Mouse (Mus musculus): ENCODE results near the gene Zswim4.

DNA sequence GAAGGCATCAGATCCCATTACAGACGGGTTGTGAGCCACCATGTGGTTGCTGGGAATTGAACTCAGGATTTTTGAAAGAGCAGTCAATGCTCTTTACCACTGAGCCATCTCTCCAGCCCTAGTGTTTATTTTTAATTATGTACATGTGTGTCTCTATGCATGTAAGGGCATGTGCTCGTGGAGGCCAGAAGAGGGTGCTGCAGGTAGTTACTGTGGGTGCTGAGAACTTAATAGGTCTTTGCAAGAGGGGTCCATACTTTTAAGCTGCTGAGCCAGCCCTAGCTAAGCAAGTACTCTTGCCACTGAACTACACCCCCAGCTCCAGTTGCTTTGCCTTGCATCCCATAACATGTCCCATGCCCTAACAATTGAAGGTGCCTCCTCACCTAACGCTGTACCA is 19.0 kb upstream of the Zswim4 start:
- no peak for TF ChIP-seq CTCF (conservative IDR thresholded peaks at IDR 0.05; ENCODE audit: low read length)
- no peak for TF ChIP-seq POU5F1 (IDR thresholded peaks at IDR 0.05; ENCODE audit: borderline replicate concordance, low read length)
- TF ChIP-seq NANOG (IDR thresholded peaks at IDR 0.05; ENCODE audit: borderline replicate concordance, low read length), result no peak
